Mouse (Mus musculus) embryo, embryonic 11.5 days (tissue): ENCODE data around the gene Dtl.

Experiments used
- DNase-seq: peaks from one replicate; pipeline ENCODE4 v3.0.0-alpha.2; 2012; ENCODE audit warnings: low read depth, low spot score

The Dtl gene

GRCm38 (mm10) chr1:191579524-191579923 is 4.2 kb upstream of the Dtl start:
- no peak for DNase-seq

DNA sequence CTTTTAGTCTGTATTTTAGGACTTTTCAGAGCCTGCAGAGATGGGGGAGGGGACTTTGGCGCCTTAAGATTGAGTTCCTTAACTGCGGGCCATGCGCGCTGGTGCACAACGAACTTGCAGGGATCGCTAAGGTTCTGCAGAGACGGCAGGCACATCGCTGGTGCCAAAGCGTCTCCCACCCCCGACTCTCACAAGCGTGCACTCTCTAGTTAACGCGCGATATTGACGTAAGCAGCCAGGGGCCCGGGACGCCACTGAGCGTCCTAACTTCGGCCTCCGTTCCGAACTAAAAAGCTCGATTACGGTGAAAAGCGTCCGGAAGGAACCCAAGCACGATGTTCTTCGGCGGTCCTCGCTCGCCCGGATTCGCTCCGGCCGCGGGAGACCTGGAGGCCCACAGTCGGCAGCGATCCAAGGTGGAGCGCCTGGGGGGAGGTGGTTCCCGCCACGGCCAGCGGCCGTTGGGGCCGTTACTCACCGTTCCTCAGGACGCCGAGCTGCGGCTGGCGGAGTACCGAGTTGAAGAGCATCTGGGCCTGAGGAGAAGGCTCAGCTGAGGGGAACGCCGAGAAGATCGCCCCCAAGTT is 380 bp downstream of the Dtl start:
- DNase-seq, result peak; percentile 64

GRCm38 (mm10) chr1:191573906-191574639 is 1.3 kb downstream of the Dtl start:
- peak; percentile 9 for DNase-seq

DNA sequence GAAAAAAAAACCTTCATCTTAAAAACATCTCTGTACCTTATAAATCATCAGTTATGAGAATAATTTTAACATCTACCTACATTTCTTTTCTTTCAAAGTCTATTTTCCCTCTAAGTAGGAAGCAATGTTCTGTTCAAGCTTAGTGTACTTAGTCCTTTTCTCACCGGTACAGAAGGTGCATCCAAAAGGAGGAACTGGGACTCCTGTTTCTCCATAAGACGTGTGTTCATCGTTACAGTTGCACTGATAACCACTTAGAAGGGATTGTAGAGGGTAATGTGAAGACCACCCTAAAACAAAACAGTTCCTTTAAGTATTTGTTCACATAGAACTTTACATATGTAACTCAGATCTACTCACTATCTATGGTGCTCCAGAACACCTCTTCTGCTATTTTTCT is 4.9 kb downstream of the Dtl start:
- no peak for DNase-seq

DNA sequence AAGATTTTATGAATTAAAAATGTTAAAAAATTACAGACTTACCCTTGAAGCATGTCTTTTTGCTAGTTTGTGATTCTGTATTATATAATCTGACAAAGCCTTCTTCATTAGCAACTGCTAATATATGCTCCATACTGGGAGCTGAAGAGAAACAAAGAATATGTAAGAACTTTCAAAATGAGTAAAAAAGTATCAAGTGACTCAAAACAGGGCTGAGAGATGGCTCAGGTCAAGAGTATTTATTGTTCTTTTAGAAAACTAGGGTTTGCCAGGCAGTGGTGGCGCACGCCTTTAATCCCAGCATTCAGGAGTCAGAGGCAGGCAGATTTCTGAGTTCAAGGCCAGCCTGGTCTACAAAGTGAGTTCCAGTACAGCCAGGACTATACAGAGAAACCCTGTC is 5.7 kb downstream of the Dtl start:
- DNase-seq, result no peak

- DNase-seq, result no peak
Measured at GRCm38 (mm10) chr1:191567859-191568258, 7.5 kb downstream of the Dtl start.

GRCm38 (mm10) chr1:191562823-191563365 is 12.4 kb downstream of the Dtl start:
- DNase-seq, result peak; percentile 13

- DNase-seq, result no peak
Measured at GRCm38 (mm10) chr1:191559779-191560178, 15.6 kb downstream of the Dtl start.

DNA sequence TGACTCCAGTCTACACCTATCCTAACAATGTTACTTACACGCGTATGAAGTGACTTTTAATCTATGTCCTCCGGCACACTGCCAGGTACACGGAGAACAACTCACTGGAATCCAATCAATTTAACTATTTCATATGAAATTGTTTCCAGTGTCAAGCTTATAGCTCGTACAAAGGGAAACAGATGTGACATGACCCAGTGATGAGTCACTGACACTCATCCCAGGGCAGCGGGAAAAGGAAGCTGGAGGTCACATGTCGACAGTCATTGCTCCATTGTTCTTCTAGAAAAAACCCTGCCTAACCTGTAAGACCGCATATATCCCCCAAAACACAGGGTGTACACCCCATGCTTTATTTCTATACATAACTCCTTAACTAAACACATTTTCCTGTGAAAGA is 18.2 kb downstream of the Dtl start:
- DNase-seq, result no peak

DNA sequence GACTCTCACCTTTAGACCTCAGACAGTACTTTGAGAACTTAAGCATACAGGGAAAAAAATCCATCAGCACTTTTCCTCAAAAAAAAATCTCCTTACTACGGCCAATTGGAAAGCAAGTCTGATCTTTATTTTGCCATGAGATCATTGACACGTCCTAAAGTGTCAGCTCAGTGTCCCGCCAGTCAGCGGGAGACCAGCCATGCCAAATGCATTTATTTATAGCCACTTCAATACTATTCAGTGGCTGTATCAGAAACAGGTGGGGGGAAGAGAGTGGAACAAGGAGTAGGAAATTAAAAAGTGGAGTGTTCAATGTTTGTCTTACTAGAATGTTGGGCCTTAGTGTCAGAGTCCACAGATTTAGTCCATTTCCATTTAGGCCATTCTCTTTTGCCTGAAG is 24.6 kb downstream of the Dtl start:
- DNase-seq, result no peak

GRCm38 (mm10) chr1:191543747-191544146 is 31.6 kb downstream of the Dtl start:
- no peak for DNase-seq

DNA sequence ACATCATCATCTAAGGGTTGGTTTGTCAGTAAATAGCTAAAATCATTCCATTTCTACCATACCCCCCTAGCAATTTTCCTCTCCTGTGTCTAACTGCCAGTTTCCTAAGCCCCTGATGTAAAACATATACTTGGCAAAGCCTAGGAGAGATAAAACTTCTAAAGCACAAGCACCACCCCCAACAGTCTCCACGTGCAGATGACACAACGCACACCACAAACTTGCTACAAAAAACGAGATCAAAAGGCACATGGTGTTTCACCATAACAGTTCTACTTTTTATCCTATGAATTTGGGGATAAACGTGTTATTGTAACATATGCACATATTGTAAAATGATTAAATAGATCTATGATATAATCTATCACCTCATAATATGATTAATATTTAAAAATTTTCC is 33.7 kb downstream of the Dtl start:
- no peak for DNase-seq

- no peak for DNase-seq
Measured at GRCm38 (mm10) chr1:191541014-191541413, 34.3 kb downstream of the Dtl start.

DNA sequence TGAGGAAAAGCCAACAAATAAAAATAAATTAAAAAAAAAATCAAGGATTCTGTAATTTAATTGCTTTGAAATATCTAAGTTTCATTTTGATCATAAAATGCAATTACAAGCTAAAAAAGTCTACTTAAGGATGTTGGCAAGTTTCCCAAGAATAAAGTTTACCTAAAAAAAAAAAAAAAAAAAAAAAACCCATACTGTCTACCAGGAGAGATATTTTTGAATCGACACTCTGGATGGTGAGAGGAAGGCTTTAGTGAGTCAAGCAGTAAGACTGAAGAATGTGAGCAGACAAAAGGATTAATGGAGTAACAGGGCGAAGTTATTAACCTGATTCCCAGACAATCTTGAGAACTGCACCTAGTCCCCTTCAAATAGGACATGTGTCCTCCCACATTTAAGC is 35.0 kb downstream of the Dtl start:
- DNase-seq, result no peak

GRCm38 (mm10) chr1:191534896-191535295 is 40.4 kb downstream of the Dtl start:
- DNase-seq, result no peak

GRCm38 (mm10) chr1:191531023-191531422 is 44.3 kb downstream of the Dtl start:
- no peak for DNase-seq

DNA sequence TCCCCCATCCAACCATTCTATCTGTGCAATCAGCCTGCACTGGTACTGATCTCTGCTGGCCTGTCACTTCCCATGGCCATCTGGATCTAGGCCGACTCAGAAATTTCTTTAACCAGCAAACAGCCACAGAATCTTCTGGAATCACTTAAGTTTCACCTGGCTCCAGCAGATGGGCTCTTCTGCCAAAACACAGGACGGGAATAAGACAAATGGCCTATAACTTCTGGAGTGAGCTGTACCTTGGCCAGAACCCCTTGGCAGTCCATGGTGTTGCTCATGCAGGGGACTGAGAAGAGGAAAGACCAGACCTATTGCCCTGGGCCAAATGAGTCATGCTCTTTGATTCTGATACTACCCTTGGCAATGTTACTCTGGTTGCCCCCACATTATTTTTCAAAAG is 45.9 kb downstream of the Dtl start:
- no peak for DNase-seq

GRCm38 (mm10) chr1:191527921-191528612 is 47.3 kb downstream of the Dtl start:
- no peak for DNase-seq

DNA sequence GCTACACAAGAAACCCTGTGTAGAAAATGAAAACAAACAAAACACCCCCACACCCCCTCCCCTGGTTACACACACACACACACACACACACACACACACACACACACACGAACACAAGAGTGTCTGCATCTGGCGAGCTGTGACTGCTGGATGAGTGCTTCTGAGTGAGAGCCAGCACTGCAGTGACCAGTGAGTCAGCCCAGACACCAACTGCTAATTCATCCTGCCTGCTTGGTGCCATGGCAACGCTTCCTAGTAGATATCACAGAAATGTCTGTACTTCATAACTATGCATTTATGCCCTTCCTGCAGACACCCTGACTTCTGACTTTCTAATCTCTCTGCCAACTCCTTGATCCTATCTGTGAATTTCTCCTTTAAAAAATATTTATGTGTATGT is 48.3 kb downstream of the Dtl start:
- no peak for DNase-seq

DNA sequence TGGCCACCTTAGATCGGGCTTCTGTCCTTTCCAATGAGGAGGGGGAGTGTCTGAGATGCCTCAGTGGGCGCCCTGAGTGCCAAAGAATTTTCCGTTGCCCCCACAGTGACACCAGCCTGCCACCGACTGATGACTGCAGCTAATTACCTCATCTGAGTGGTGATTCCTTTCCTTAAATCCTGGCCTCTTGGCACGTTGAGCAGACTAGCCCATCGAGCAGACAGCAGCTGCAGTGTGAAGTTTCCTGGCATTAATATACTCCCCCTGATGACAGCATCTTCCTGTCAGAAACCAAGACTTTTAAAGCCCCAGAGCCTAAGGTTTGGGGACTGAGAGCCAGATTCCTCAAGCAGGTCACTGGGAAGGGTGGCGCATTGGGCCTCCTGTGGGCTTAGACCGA is 53.9 kb downstream of the Dtl start:
- no peak for DNase-seq

- DNase-seq, result no peak
Measured at GRCm38 (mm10) chr1:191520669-191521068, 54.7 kb downstream of the Dtl start.

DNA sequence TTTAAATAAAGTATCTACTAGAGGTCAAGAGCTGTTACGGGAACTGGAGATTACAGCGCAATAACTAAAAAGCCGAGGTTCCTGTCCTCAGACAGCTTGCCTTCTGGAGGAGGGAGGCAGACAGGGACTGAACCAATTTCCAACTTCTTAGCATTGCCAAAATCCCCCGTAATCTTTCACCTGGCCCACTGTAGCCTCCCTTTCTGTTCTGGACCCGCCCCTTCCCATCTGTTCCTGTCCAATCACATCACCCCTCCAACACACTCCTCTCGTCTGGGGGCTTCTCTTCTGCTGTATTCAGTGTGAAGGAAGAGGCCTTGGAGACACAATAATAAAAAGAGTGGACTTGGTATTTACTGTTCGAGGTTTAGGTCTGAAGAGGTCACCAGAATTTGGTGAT is 55.1 kb downstream of the Dtl start:
- no peak for DNase-seq
